Mouse (Mus musculus) induced T-regulatory cell, adult 2 months (primary cell): ENCODE measurements at regions not wholly inside any gene's neighbourhood (a gene's known extent, or its start where the extent isn't known, plus 50 kb on each side); places are given as distances from the start of the nearest gene placed in this dataset.

ENCODE experiments used
- DNase-seq: peaks from one replicate; pipeline ENCODE4 v3.0.0-alpha.2; 2012; ENCODE audit warnings: low read depth

- DNase-seq = peak; percentile 3
Observed at GRCm38 (mm10) chr12:59312703-59313102, 93.2 kb upstream of the Fbxo33 start.

- DNase-seq = no peak
Observed at GRCm38 (mm10) chr12:59307958-59308357, 88.4 kb upstream of the Fbxo33 start.

- DNase-seq = no peak
Observed at GRCm38 (mm10) chr12:59304522-59304921, 85.0 kb upstream of the Fbxo33 start.
